Mouse (Mus musculus): ENCODE measurements around the gene Ugt1a6b. TPM values are rescaled to one million over a fixed set of nuclear protein-coding genes. Genes with fewer than 3 reads are reported as not detected.
A peak's percentile ranks its signal among the peaks of the same experiment; 100 is the strongest.

The Ugt1a6b gene
- polyA plus RNA-seq, 1 experiment from 2014 or later, result 0.67 TPM

GRCm38 (mm10) chr1:88237311-88237710 lies 134.3 kb downstream of the Ugt1a6b start:
- H3K4me1 ChIP-seq, result no peaks in the 10 kb centered on the region
- no peak overlapping the region for H3K9ac ChIP-seq
- no peaks in the 10 kb centered on the region for H3K27me3 ChIP-seq (replicated peaks)
- 63% methylated on average over 5 of the region's 5 CpGs for WGBS (ENCODE audit: insufficient replicate concordance)
- no peak overlapping the region for H3K27ac ChIP-seq
- no peak for ATAC-seq
- no peaks in the 10 kb centered on the region for H3K36me3 ChIP-seq
- H3K4me2 ChIP-seq, result no peak overlapping the region
- H3K4me3 ChIP-seq, result no peak overlapping the region
- peaks cover 88% of the 10 kb centered on the region for H3K9me3 ChIP-seq (replicated peaks)

- no peaks in the 10 kb centered on the region for H3K36me3 ChIP-seq
- H3K27me3 ChIP-seq (replicated peaks), result no peaks in the 10 kb centered on the region
- peaks cover 88% of the 10 kb centered on the region for H3K9me3 ChIP-seq (replicated peaks)
- no peak overlapping the region for H3K4me3 ChIP-seq
- 61% methylated on average over 6 of the region's 6 CpGs for WGBS (ENCODE audit: insufficient replicate concordance)
- H3K4me2 ChIP-seq, result no peak overlapping the region
- H3K4me1 ChIP-seq, result no peaks in the 10 kb centered on the region
- no peak overlapping the region for H3K9ac ChIP-seq
- H3K27ac ChIP-seq, result no peak overlapping the region
- no peak for ATAC-seq
Observed at GRCm38 (mm10) chr1:88238771-88239170, 135.7 kb downstream of the Ugt1a6b start.

GRCm38 (mm10) chr1:88240072-88240471 lies 137.0 kb downstream of the Ugt1a6b start:
- ATAC-seq, result no peak
- Histone ChIP-seq H3K36me3 (no peaks in the 10 kb centered on the region), H3K4me1 (no peaks in the 10 kb centered on the region), H3K4me3 (no peak overlapping the region), H3K27ac (no peak overlapping the region), H3K9me3 (replicated peaks) (peaks cover 86% of the 10 kb centered on the region), H3K4me2 (no peak overlapping the region), H3K27me3 (replicated peaks) (no peaks in the 10 kb centered on the region), H3K9ac (no peak overlapping the region)
- WGBS (ENCODE audit: insufficient replicate concordance), result 60% methylated on average over 5 of the region's 5 CpGs

GRCm38 (mm10) chr1:88240579-88240978 lies 137.5 kb downstream of the Ugt1a6b start:
- no peaks in the 10 kb centered on the region for H3K4me1 ChIP-seq
- 0 out of 2 replicates have a peak, but pooled peaks have one; percentile 1 for ATAC-seq

GRCm38 (mm10) chr1:88243861-88244260 lies 140.8 kb downstream of the Ugt1a6b start:
- no peaks in the 10 kb centered on the region for H3K36me3 ChIP-seq
- no peak overlapping the region for H3K4me3 ChIP-seq
- H3K4me2 ChIP-seq, result no peak overlapping the region
- H3K9me3 ChIP-seq (replicated peaks), result peaks cover 88% of the 10 kb centered on the region
- no peak overlapping the region for H3K27ac ChIP-seq
- 47% methylated on average over 5 of the region's 5 CpGs for WGBS (ENCODE audit: insufficient replicate concordance)
- H3K9ac ChIP-seq, result no peak overlapping the region
- no peak for ATAC-seq
- no peaks in the 10 kb centered on the region for H3K4me1 ChIP-seq
- no peaks in the 10 kb centered on the region for H3K27me3 ChIP-seq (replicated peaks)

More at GRCm38 (mm10) chr1:88240579-88240978, 137.5 kb downstream of the Ugt1a6b start:
- peaks cover 86% of the 10 kb centered on the region for H3K9me3 ChIP-seq (replicated peaks)
- H3K27me3 ChIP-seq (replicated peaks), result no peaks in the 10 kb centered on the region
- 50% methylated on average over 4 of the region's 4 CpGs for WGBS (ENCODE audit: insufficient replicate concordance)
- H3K9ac ChIP-seq, result no peak overlapping the region
- no peak overlapping the region for H3K4me2 ChIP-seq
- H3K4me3 ChIP-seq, result no peak overlapping the region
- no peaks in the 10 kb centered on the region for H3K36me3 ChIP-seq
- H3K27ac ChIP-seq, result no peak overlapping the region

GRCm38 (mm10) chr1:88245881-88246280 lies 142.8 kb downstream of the Ugt1a6b start:
- Histone ChIP-seq H3K36me3 (no peaks in the 10 kb centered on the region), H3K4me1 (no peaks in the 10 kb centered on the region), H3K4me3 (no peak overlapping the region), H3K9ac (no peak overlapping the region), H3K27ac (no peak overlapping the region), H3K27me3 (replicated peaks) (no peaks in the 10 kb centered on the region), H3K4me2 (no peak overlapping the region), H3K9me3 (replicated peaks) (peaks cover 88% of the 10 kb centered on the region)
- no peak for ATAC-seq
- 61% methylated on average over 6 of the region's 6 CpGs for WGBS (ENCODE audit: insufficient replicate concordance)

- 37% methylated on average over 6 of the region's 6 CpGs for WGBS (ENCODE audit: insufficient replicate concordance)
- H3K36me3 ChIP-seq, result no peaks in the 10 kb centered on the region
- no peaks in the 10 kb centered on the region for H3K4me1 ChIP-seq
- no peak overlapping the region for H3K9ac ChIP-seq
- no peak overlapping the region for H3K4me3 ChIP-seq
- H3K27ac ChIP-seq, result no peak overlapping the region
- peaks cover 87% of the 10 kb centered on the region for H3K9me3 ChIP-seq (replicated peaks)
- H3K27me3 ChIP-seq (replicated peaks), result no peaks in the 10 kb centered on the region
- ATAC-seq, result no peak
- no peak overlapping the region for H3K4me2 ChIP-seq
Observed at GRCm38 (mm10) chr1:88246386-88246785, 143.3 kb downstream of the Ugt1a6b start.

GRCm38 (mm10) chr1:88247660-88248059 lies 144.6 kb downstream of the Ugt1a6b start:
- H3K9me3 ChIP-seq (replicated peaks), result peaks cover 86% of the 10 kb centered on the region
- H3K27ac ChIP-seq, result no peak overlapping the region
- no peaks in the 10 kb centered on the region for H3K4me1 ChIP-seq
- no peak overlapping the region for H3K9ac ChIP-seq
- WGBS (ENCODE audit: insufficient replicate concordance), result 35% methylated on average over 2 of the region's 2 CpGs
- ATAC-seq, result no peak
- H3K4me2 ChIP-seq, result no peak overlapping the region
- H3K4me3 ChIP-seq, result no peak overlapping the region
- H3K27me3 ChIP-seq (replicated peaks), result no peaks in the 10 kb centered on the region
- H3K36me3 ChIP-seq, result no peaks in the 10 kb centered on the region

GRCm38 (mm10) chr1:88248658-88249057 lies 145.6 kb downstream of the Ugt1a6b start:
- Histone ChIP-seq H3K27ac (no peak overlapping the region), H3K4me2 (no peak overlapping the region), H3K9me3 (replicated peaks) (peaks cover 82% of the 10 kb centered on the region), H3K4me3 (no peak overlapping the region), H3K36me3 (no peaks in the 10 kb centered on the region), H3K9ac (no peak overlapping the region), H3K4me1 (no peaks in the 10 kb centered on the region), H3K27me3 (replicated peaks) (no peaks in the 10 kb centered on the region)
- ATAC-seq, result no peak
- WGBS (ENCODE audit: insufficient replicate concordance), result 53% methylated on average over 4 of the region's 4 CpGs

- no peaks in the 10 kb centered on the region for H3K4me1 ChIP-seq
- no peak for ATAC-seq
Observed at GRCm38 (mm10) chr1:88249596-88249995, 146.5 kb downstream of the Ugt1a6b start.

GRCm38 (mm10) chr1:88250023-88250422 lies 147.0 kb downstream of the Ugt1a6b start:
- Histone ChIP-seq H3K4me3 (no peak overlapping the region), H3K27ac (no peak overlapping the region), H3K9me3 (replicated peaks) (peaks cover 79% of the 10 kb centered on the region), H3K27me3 (replicated peaks) (no peaks in the 10 kb centered on the region), H3K4me2 (no peak overlapping the region), H3K4me1 (no peaks in the 10 kb centered on the region), H3K9ac (no peak overlapping the region), H3K36me3 (no peaks in the 10 kb centered on the region)
- no peak for ATAC-seq
- WGBS (ENCODE audit: insufficient replicate concordance), result 62% methylated on average over 5 of the region's 5 CpGs

More at GRCm38 (mm10) chr1:88249596-88249995, 146.5 kb downstream of the Ugt1a6b start:
- peaks cover 79% of the 10 kb centered on the region for H3K9me3 ChIP-seq (replicated peaks)
- H3K36me3 ChIP-seq, result no peaks in the 10 kb centered on the region
- WGBS (ENCODE audit: insufficient replicate concordance), result 63% methylated on average over 7 of the region's 7 CpGs
- no peaks in the 10 kb centered on the region for H3K27me3 ChIP-seq (replicated peaks)
- no peak overlapping the region for H3K4me3 ChIP-seq
- no peak overlapping the region for H3K27ac ChIP-seq
- no peak overlapping the region for H3K4me2 ChIP-seq
- no peak overlapping the region for H3K9ac ChIP-seq

GRCm38 (mm10) chr1:88253106-88253505 lies 150.1 kb downstream of the Ugt1a6b start:
- peaks cover 68% of the 10 kb centered on the region for H3K9me3 ChIP-seq (replicated peaks)
- H3K27ac ChIP-seq, result no peak overlapping the region
- H3K27me3 ChIP-seq (replicated peaks), result no peaks in the 10 kb centered on the region
- H3K4me3 ChIP-seq, result no peak overlapping the region
- 60% methylated on average over 8 of the region's 8 CpGs for WGBS (ENCODE audit: insufficient replicate concordance)
- H3K4me2 ChIP-seq, result no peak overlapping the region
- H3K9ac ChIP-seq, result no peak overlapping the region
- peak; percentile 7; the same call in 1 of the 2 replicates for ATAC-seq
- H3K36me3 ChIP-seq, result no peaks in the 10 kb centered on the region
- no peaks in the 10 kb centered on the region for H3K4me1 ChIP-seq

GRCm38 (mm10) chr1:88253540-88253939 lies 150.5 kb downstream of the Ugt1a6b start:
- peaks cover 64% of the 10 kb centered on the region for H3K9me3 ChIP-seq (replicated peaks)
- no peak for ATAC-seq

More at GRCm38 (mm10) chr1:88253540-88253939, 150.5 kb downstream of the Ugt1a6b start:
- Histone ChIP-seq H3K4me3 (no peak overlapping the region), H3K4me2 (no peak overlapping the region), H3K36me3 (no peaks in the 10 kb centered on the region), H3K9ac (no peak overlapping the region), H3K4me1 (no peaks in the 10 kb centered on the region), H3K27me3 (replicated peaks) (no peaks in the 10 kb centered on the region), H3K27ac (no peak overlapping the region)
- WGBS (ENCODE audit: insufficient replicate concordance), result 58% methylated on average over 6 of the region's 6 CpGs

Data from liver, embryonic 12.5 days (tissue).